Mouse (Mus musculus) midbrain, embryonic 15.5 days (tissue): ENCODE results near the gene Nol11. TPM values are rescaled to one million over a fixed set of nuclear protein-coding genes. Genes with fewer than 3 reads are reported as not detected.
"Not testable (repeated sequence)": the region's sequence is repeated elsewhere in the genome, so short reads cannot be mapped to it uniquely, and the experiment has no call there.

ENCODE experiments used
- ATAC-seq: fragments of 200-750 bp; cut with Nextera tagmentation; replicated peaks from 2 replicates; pipeline ENCODE4 v1.8.0; 2017; ENCODE audit warnings: moderate TSS enrichment
- H3K27ac ChIP-seq: fragments of 300-500 bp; sonication (generic); 2 replicates; pipeline ENCODE4 v1.5.1; 2015; ENCODE audit warnings: mild to moderate bottlenecking, inconsistent platforms
- H3K27me3 ChIP-seq: fragments of 300-500 bp; sonication (generic); replicated peaks from 2 replicates; pipeline ENCODE4 v1.6.1; 2015; ENCODE audit warnings: inconsistent platforms
- H3K36me3 ChIP-seq: fragments of 300-500 bp; sonication (generic); replicated peaks from 2 replicates; pipeline ENCODE4 v1.6.1; 2015; ENCODE audit warnings: inconsistent platforms
- H3K4me1 ChIP-seq: fragments of 300-500 bp; sonication (generic); 2 replicates; pipeline ENCODE4 v1.6.1; 2015; ENCODE audit warnings: inconsistent platforms
- H3K4me2 ChIP-seq: fragments of 300-500 bp; sonication (generic); 2 replicates; pipeline ENCODE4 v1.6.1; 2015; ENCODE audit warnings: inconsistent platforms, mild to moderate bottlenecking, moderate library complexity
- H3K4me3 ChIP-seq: fragments of 300-500 bp; sonication (generic); 2 replicates; pipeline ENCODE4 v1.5.1; 2015; ENCODE audit warnings: mild to moderate bottlenecking, inconsistent platforms
- H3K9ac ChIP-seq: fragments of 300-500 bp; sonication (generic); 2 replicates; pipeline ENCODE4 v1.6.1; 2015; ENCODE audit warnings: mild to moderate bottlenecking, inconsistent platforms
- H3K9me3 ChIP-seq: fragments of 300-500 bp; sonication (generic); 2 replicates; pipeline ENCODE4 v1.6.1; 2016; ENCODE audit warnings: inconsistent platforms
- WGBS: fragments of 180-500 bp; shearing (Covaris S2); methylation state at CpG from one replicate; pipeline ENCODE4 v1.1.7; 2015; ENCODE audit warnings: mixed read lengths; 5-methylcytosine and 5-hydroxymethylcytosine counted together
- polyA plus RNA-seq: library from polyadenylated mRNA; unstranded; fragments of >200 nt; fragmentation: Nextera tagmentation; extraction: Ambion mirVana; gene quantifications from 2 replicates; pipeline ENCODE4 v1.2.1, GENCODE M21; 2015

The Nol11 gene
- polyA plus RNA-seq, 1 experiment from 2014 or later, result 54.5 TPM

- peak overlapping the region; percentile 92 for H3K4me2 ChIP-seq
- H3K27me3 ChIP-seq, result no peaks in the 10 kb centered on the region
- H3K9me3 ChIP-seq, result no peaks in the 10 kb centered on the region
- H3K4me1 ChIP-seq, result peaks cover 44% of the 10 kb centered on the region
- WGBS, result 29% methylated on average over 2 of the region's 2 CpGs
- H3K27ac ChIP-seq, result no peak overlapping the region
- H3K36me3 ChIP-seq, result no peaks in the 10 kb centered on the region
- no peak for ATAC-seq
- peak overlapping the region; percentile 95 for H3K4me3 ChIP-seq
- H3K9ac ChIP-seq, result no peak overlapping the region; the same call in 1 of the 2 replicates
Observed at GRCm38 (mm10) chr11:107129641-107130040, 59.5 kb downstream of the Nol11 start.

GRCm38 (mm10) chr11:107126716-107127115 is 62.5 kb downstream of the Nol11 start:
- peaks cover 48% of the 10 kb centered on the region for H3K4me1 ChIP-seq
- not testable (repeated sequence) for ATAC-seq, H3K9ac ChIP-seq, H3K27ac ChIP-seq, H3K36me3 ChIP-seq, H3K27me3 ChIP-seq, H3K4me2 ChIP-seq, H3K9me3 ChIP-seq, H3K4me3 ChIP-seq
- WGBS, result 94% methylated on average over 1 of the region's 2 CpGs

GRCm38 (mm10) chr11:107125011-107125410 is 64.2 kb downstream of the Nol11 start:
- no peak for ATAC-seq
- Histone ChIP-seq H3K4me2 (no peak overlapping the region), H3K4me1 (peaks cover 45% of the 10 kb centered on the region), H3K9ac (no peak overlapping the region), H3K4me3 (no peak overlapping the region), H3K27ac (no peak overlapping the region), H3K36me3 (no peaks in the 10 kb centered on the region), H3K9me3 (no peaks in the 10 kb centered on the region), H3K27me3 (no peaks in the 10 kb centered on the region)
- WGBS, result 79% methylated on average over 4 of the region's 4 CpGs

GRCm38 (mm10) chr11:107124327-107124731 is 64.9 kb downstream of the Nol11 start:
- Histone ChIP-seq H3K36me3 (no peaks in the 10 kb centered on the region), H3K27ac (no peak overlapping the region), H3K9ac (no peak overlapping the region), H3K9me3 (no peaks in the 10 kb centered on the region), H3K27me3 (no peaks in the 10 kb centered on the region), H3K4me2 (no peak overlapping the region), H3K4me3 (no peak overlapping the region), H3K4me1 (peaks cover 38% of the 10 kb centered on the region)
- 33% methylated on average over 7 of the region's 7 CpGs for WGBS
- no peak for ATAC-seq

- Histone ChIP-seq H3K4me3 (no peak overlapping the region), H3K27ac (no peak overlapping the region), H3K9me3 (no peaks in the 10 kb centered on the region), H3K27me3 (no peaks in the 10 kb centered on the region), H3K36me3 (no peaks in the 10 kb centered on the region), H3K4me1 (peaks cover 18% of the 10 kb centered on the region), H3K9ac (no peak overlapping the region), H3K4me2 (no peak overlapping the region)
- ATAC-seq, result no peak
- WGBS, result 77% methylated on average over 12 of the region's 12 CpGs
Observed at GRCm38 (mm10) chr11:107117789-107118188, 71.4 kb downstream of the Nol11 start.

Other genes starting within 250 kb of the Nol11 start
- 154 and 163 TPM in 2 replicates for gene Kpna2, start 189.8 kb downstream of the Nol11 start, polyA plus RNA-seq
- 6.9 and 7.3 TPM in 2 replicates for gene 1810010H24Rik, start 163.7 kb downstream of the Nol11 start, polyA plus RNA-seq
- gene Bptf, start 57.3 kb downstream of the Nol11 start, polyA plus RNA-seq, result 34.8 and 36.0 TPM in 2 replicates